Mouse (Mus musculus) liver, embryonic 16.5 days (tissue): ENCODE measurements around the gene Abracl. TPM values are rescaled to one million over a fixed set of nuclear protein-coding genes. Genes with fewer than 3 reads are reported as not detected.

Source experiments
- ATAC-seq: fragments of 200-750 bp; cut with Nextera tagmentation; 2 replicates; pipeline ENCODE4 v1.8.0; 2017; ENCODE audit warnings: low read depth, mild to moderate bottlenecking, moderate number of reproducible peaks, moderate library complexity
- H3K27ac ChIP-seq: fragments of 300-500 bp; sonication (generic); 2 replicates; pipeline ENCODE4 v1.5.1; 2014; ENCODE audit warnings: mild to moderate bottlenecking, low read length
- H3K27me3 ChIP-seq: fragments of 300-500 bp; sonication (generic); 2 replicates; pipeline ENCODE4 v1.6.1; 2014; ENCODE audit warnings: low read depth, low read length, mixed read lengths; ENCODE audit not compliant: control insufficient read depth, insufficient read depth
- H3K36me3 ChIP-seq: fragments of 300-500 bp; sonication (generic); 2 replicates; pipeline ENCODE4 v1.6.1; 2014; ENCODE audit warnings: mild to moderate bottlenecking; ENCODE audit not compliant: control insufficient read depth, insufficient read depth
- H3K4me1 ChIP-seq: fragments of 300-500 bp; sonication (generic); 2 replicates; pipeline ENCODE4 v1.6.1; 2014; ENCODE audit warnings: low read depth, low read length, mixed read lengths; ENCODE audit not compliant: control insufficient read depth
- H3K4me2 ChIP-seq: fragments of 300-500 bp; sonication (generic); 2 replicates; pipeline ENCODE4 v1.6.1; 2014; ENCODE audit warnings: low read depth, low read length, mixed read lengths
- H3K4me3 ChIP-seq: fragments of 300-500 bp; sonication (generic); 2 replicates; pipeline ENCODE4 v1.5.1; 2014; ENCODE audit warnings: low read depth, mild to moderate bottlenecking, low read length
- H3K9ac ChIP-seq: fragments of 300-500 bp; sonication (generic); 2 replicates; pipeline ENCODE4 v1.6.1; 2014; ENCODE audit warnings: low read depth, low read length
- H3K9me3 ChIP-seq: fragments of 300-500 bp; sonication (generic); replicated peaks from 2 replicates; pipeline ENCODE4 v1.6.1; 2016; ENCODE audit warnings: low read length; ENCODE audit not compliant: control insufficient read depth
- WGBS: fragments of 180-500 bp; shearing (Covaris S2); extraction: QIAGEN DNeasy Blood & Tissue Kit; methylation state at CpG from one replicate; pipeline ENCODE4 v1.1.7; 2014; ENCODE audit not compliant: insufficient replicate concordance; 5-methylcytosine and 5-hydroxymethylcytosine counted together
- polyA plus RNA-seq: library from polyadenylated mRNA; unstranded; fragments of >200 nt; fragmentation: Nextera tagmentation; extraction: Ambion mirVana; gene quantifications from 2 replicates; pipeline ENCODE4 v1.2.1, GENCODE M21; 2015

Gene Abracl
- polyA plus RNA-seq, result 35.1 and 42.4 TPM in 2 replicates

- peak; percentile 90 for ATAC-seq
- H3K4me1 ChIP-seq, result peaks cover 4% of the 10 kb centered on the region
- H3K36me3 ChIP-seq, result no peaks in the 10 kb centered on the region; the same call in 1 of the 2 replicates
- H3K4me3 ChIP-seq, result peak within 1 kb of the TSS; percentile 63
- H3K27ac ChIP-seq, result peak within 1 kb of the TSS; percentile 57
- peak within 1 kb of the TSS; percentile 69 for H3K4me2 ChIP-seq
- H3K9me3 ChIP-seq, result no peaks in the 10 kb centered on the region
- peak within 1 kb of the TSS; percentile 59 for H3K9ac ChIP-seq
- no peaks in the 10 kb centered on the region for H3K27me3 ChIP-seq
- WGBS, result under 1% methylated on average over 37 of the region's 37 CpGs
These were observed at the start of gene Abracl for GRCm38 (mm10) chr10:18022741-18023347. Gene Abracl, minus strand, starts transcription at chr10:18023288.

GRCm38 (mm10) chr10:18072871-18073270 is 49.8 kb upstream of the Abracl start:
- peaks cover 5% of the 10 kb centered on the region; the same call in 1 of the 2 replicates for H3K4me1 ChIP-seq
- 52% methylated on average over 3 of the region's 3 CpGs for WGBS
- H3K36me3 ChIP-seq, result no peaks in the 10 kb centered on the region
- no peak overlapping the region for H3K4me3 ChIP-seq
- H3K9me3 ChIP-seq, result no peaks in the 10 kb centered on the region
- no peak for ATAC-seq
- no peak overlapping the region for H3K9ac ChIP-seq
- H3K4me2 ChIP-seq, result no peak overlapping the region
- H3K27ac ChIP-seq, result no peak overlapping the region
- H3K27me3 ChIP-seq, result no peaks in the 10 kb centered on the region

GRCm38 (mm10) chr10:18070616-18071015 is 47.5 kb upstream of the Abracl start:
- no peak for ATAC-seq
- Histone ChIP-seq H3K27me3 (no peaks in the 10 kb centered on the region), H3K4me3 (no peak overlapping the region), H3K36me3 (no peaks in the 10 kb centered on the region), H3K27ac (no peak overlapping the region), H3K9ac (no peak overlapping the region), H3K4me1 (peaks cover 5% of the 10 kb centered on the region; the same call in 1 of the 2 replicates), H3K9me3 (no peaks in the 10 kb centered on the region), H3K4me2 (no peak overlapping the region)
- WGBS, result 34% methylated on average over 2 of the region's 2 CpGs

- ATAC-seq, result no peak
- Histone ChIP-seq H3K9me3 (no peaks in the 10 kb centered on the region), H3K4me3 (no peak overlapping the region), H3K27me3 (no peaks in the 10 kb centered on the region), H3K27ac (no peak overlapping the region), H3K4me2 (no peak overlapping the region), H3K4me1 (peaks cover 5% of the 10 kb centered on the region; the same call in 1 of the 2 replicates), H3K36me3 (no peaks in the 10 kb centered on the region), H3K9ac (no peak overlapping the region)
- 47% methylated on average over 3 of the region's 3 CpGs for WGBS
These were observed 47.1 kb upstream of the Abracl start for GRCm38 (mm10) chr10:18070144-18070543.

GRCm38 (mm10) chr10:18069576-18069975 is 46.5 kb upstream of the Abracl start:
- Histone ChIP-seq H3K27ac (no peak overlapping the region), H3K4me1 (peaks cover 5% of the 10 kb centered on the region; the same call in 1 of the 2 replicates), H3K9me3 (no peaks in the 10 kb centered on the region), H3K27me3 (no peaks in the 10 kb centered on the region), H3K4me2 (no peak overlapping the region), H3K36me3 (no peaks in the 10 kb centered on the region), H3K4me3 (no peak overlapping the region), H3K9ac (no peak overlapping the region)
- ATAC-seq, result no peak
- WGBS, result 69% methylated on average over 2 of the region's 2 CpGs

GRCm38 (mm10) chr10:18068880-18069279 is 45.8 kb upstream of the Abracl start:
- no peak overlapping the region for H3K27ac ChIP-seq
- no peak overlapping the region for H3K4me3 ChIP-seq
- peaks cover 5% of the 10 kb centered on the region; the same call in 1 of the 2 replicates for H3K4me1 ChIP-seq
- no peaks in the 10 kb centered on the region for H3K9me3 ChIP-seq
- H3K27me3 ChIP-seq, result no peaks in the 10 kb centered on the region
- H3K9ac ChIP-seq, result no peak overlapping the region
- peak; percentile 55 for ATAC-seq
- H3K36me3 ChIP-seq, result no peaks in the 10 kb centered on the region
- H3K4me2 ChIP-seq, result no peak overlapping the region
- WGBS, result 57% methylated on average over 2 of the region's 2 CpGs

GRCm38 (mm10) chr10:18067761-18068446 is 44.8 kb upstream of the Abracl start:
- H3K27me3 ChIP-seq, result no peaks in the 10 kb centered on the region
- peak overlapping the region; percentile 46; the same call in 1 of the 2 replicates for H3K27ac ChIP-seq
- H3K9ac ChIP-seq, result no peak overlapping the region
- no peak overlapping the region for H3K4me3 ChIP-seq
- H3K36me3 ChIP-seq, result no peaks in the 10 kb centered on the region
- H3K4me2 ChIP-seq, result no peak overlapping the region
- no peaks in the 10 kb centered on the region for H3K9me3 ChIP-seq
- peaks cover 5% of the 10 kb centered on the region; the same call in 1 of the 2 replicates for H3K4me1 ChIP-seq
- 69% methylated on average over 10 of the region's 10 CpGs for WGBS
- peak; percentile 25; the same call in 1 of the 2 replicates for ATAC-seq

GRCm38 (mm10) chr10:18066031-18066439 is 42.9 kb upstream of the Abracl start:
- Histone ChIP-seq H3K9me3 (no peaks in the 10 kb centered on the region), H3K4me3 (no peak overlapping the region), H3K9ac (no peak overlapping the region), H3K4me1 (peaks cover 5% of the 10 kb centered on the region; the same call in 1 of the 2 replicates), H3K36me3 (no peaks in the 10 kb centered on the region), H3K27ac (no peak overlapping the region), H3K27me3 (no peaks in the 10 kb centered on the region), H3K4me2 (no peak overlapping the region)
- no peak for ATAC-seq
- WGBS, result 77% methylated on average over 10 of the region's 10 CpGs
